ENCODE assay signal across 10 mouse cellular contexts in the genomic region with DNA sequence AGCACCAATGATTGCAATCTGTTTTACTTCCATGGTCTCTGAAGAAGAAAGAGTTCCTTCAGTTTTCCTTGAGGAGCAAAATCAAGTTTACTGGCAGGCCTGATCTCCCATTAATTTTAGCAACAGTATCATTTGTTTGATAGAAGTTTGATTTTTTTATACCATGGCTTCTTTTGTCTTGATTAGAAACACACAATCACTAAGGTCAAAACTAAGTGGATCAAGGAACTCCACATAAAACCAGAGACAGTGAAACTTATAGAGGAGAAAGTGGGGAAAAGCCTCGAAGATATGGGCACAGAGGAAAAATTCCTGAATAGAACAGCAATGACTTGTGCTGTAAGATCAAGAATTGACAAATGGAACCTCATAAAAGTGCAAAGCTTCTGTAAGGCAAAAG. TPM values are rescaled to one million over a fixed set of nuclear protein-coding genes. Genes with fewer than 3 reads are reported as not detected.
DNase-seq lines count a peak whose midpoint lies in the region.
"Not testable (repeated sequence)": the region's sequence is repeated elsewhere in the genome, so short reads cannot be mapped to it uniquely, and the experiment has no call there.
"Had no signal": no experiment of that assay in that cellular context is flagged by ENCODE, and none has a peak within 500 bp of the region (broad histone marks: within the 10 kb centered on the region; RNA-seq: fewer than 3 reads in every experiment).

Gene Gm4846 (minus strand): TSS at position 101 of the 400 bp plus-strand sequence.

- not testable (repeated sequence) for DNase-seq in gonadal fat pad, adult 2 months (ENCODE audit: low read depth)
- peak; percentile 31 for DNase-seq in heart, adult 11 months

RNA-seq across cellular contexts. Expression of gene Gm4846, which starts in this region (rescaled TPM):
- polyA plus RNA-seq in gonadal fat pad, adult 2 months (2012; rRNA removed), result 679 and 874 TPM in 2 replicates
- polyA plus RNA-seq: activated CD4-positive, CD25-positive, alpha-beta regulatory T cell, adult 4 months; adrenal gland, adult 2 months; brain, embryonic 14.5 days; C2C12; CD4-positive, CD25-positive, alpha-beta regulatory T cell, adult 4 months; cerebellum, adult 2 months; G1E; Patski had no signal
